Mouse (Mus musculus) CD4-positive, CD25-positive, alpha-beta regulatory T cell, adult 4 months (primary cell): Measurements from ENCODE around the gene Zdhhc13. TPM values are rescaled to one million over a fixed set of nuclear protein-coding genes. Genes with fewer than 3 reads are reported as not detected.

ENCODE experiments used
- ATAC-seq: one replicate; pipeline ENCODE4 v1.8.0; 2017
- polyA plus RNA-seq, 2 experiments: library from polyadenylated mRNA; unstranded; fragments of 100-300 nt; shearing (Covaris generic); gene quantifications; one replicate each; pipeline ENCODE4 v1.2.1; 2017

The Zdhhc13 gene
- 10 to 100 TPM; 22.7 to 26.1 TPM for polyA plus RNA-seq

- ATAC-seq = peak; percentile 97
Measured at GRCm38 (mm10) chr7:48788851-48789572, at the start of gene Zdhhc13. TSS of gene Zdhhc13 (plus strand) at chr7:48789003.

GRCm38 (mm10) chr7:48749298-48750163 lies 39.3 kb upstream of the Zdhhc13 start:
- ATAC-seq = peak; percentile 83

- no peak for ATAC-seq
Measured at GRCm38 (mm10) chr7:48750164-48750809, 38.5 kb upstream of the Zdhhc13 start.

GRCm38 (mm10) chr7:48751222-48751621 lies 37.6 kb upstream of the Zdhhc13 start:
- ATAC-seq = no peak

GRCm38 (mm10) chr7:48754415-48754974 lies 34.3 kb upstream of the Zdhhc13 start:
- ATAC-seq = no peak

- ATAC-seq = no peak
Measured at GRCm38 (mm10) chr7:48755825-48756224, 33.0 kb upstream of the Zdhhc13 start.

GRCm38 (mm10) chr7:48756306-48756931 lies 32.4 kb upstream of the Zdhhc13 start:
- no peak for ATAC-seq

GRCm38 (mm10) chr7:48758083-48758482 lies 30.7 kb upstream of the Zdhhc13 start:
- no peak for ATAC-seq

- ATAC-seq = no peak
Measured at GRCm38 (mm10) chr7:48760789-48761188, 28.0 kb upstream of the Zdhhc13 start.

- ATAC-seq = no peak
Measured at GRCm38 (mm10) chr7:48762289-48762688, 26.5 kb upstream of the Zdhhc13 start.

- no peak for ATAC-seq
Measured at GRCm38 (mm10) chr7:48762721-48763120, 26.1 kb upstream of the Zdhhc13 start.

GRCm38 (mm10) chr7:48765959-48766358 lies 22.8 kb upstream of the Zdhhc13 start:
- ATAC-seq = no peak

- no peak for ATAC-seq
Measured at GRCm38 (mm10) chr7:48769721-48770120, 19.1 kb upstream of the Zdhhc13 start.

GRCm38 (mm10) chr7:48772060-48772734 lies 16.6 kb upstream of the Zdhhc13 start:
- no peak for ATAC-seq

- ATAC-seq = no peak
Measured at GRCm38 (mm10) chr7:48773333-48773732, 15.5 kb upstream of the Zdhhc13 start.

- ATAC-seq = no peak
Measured at GRCm38 (mm10) chr7:48774633-48775032, 14.2 kb upstream of the Zdhhc13 start.

- no peak for ATAC-seq
Measured at GRCm38 (mm10) chr7:48775436-48775835, 13.4 kb upstream of the Zdhhc13 start.

- ATAC-seq = no peak
Measured at GRCm38 (mm10) chr7:48777721-48778504, 10.9 kb upstream of the Zdhhc13 start.

GRCm38 (mm10) chr7:48779110-48779509 lies 9.7 kb upstream of the Zdhhc13 start:
- ATAC-seq = no peak

GRCm38 (mm10) chr7:48782432-48782831 lies 6.4 kb upstream of the Zdhhc13 start:
- no peak for ATAC-seq
